Mouse (Mus musculus) kidney, postnatal 4 days (tissue): ENCODE measurements around the gene Zfyve27.

Experiments used
- DNase-seq, 2 experiments: peaks; one replicate each; pipeline ENCODE4 v3.0.0; 2021; ENCODE audit warnings: mixed read lengths in 2 of 2

Gene Zfyve27

GRCm38 (mm10) chr19:42144067-42144466 is 19.7 kb upstream of the Zfyve27 start:
- DNase-seq: no peak

- DNase-seq: peak; percentile 96
These were observed 19.1 kb upstream of the Zfyve27 start for GRCm38 (mm10) chr19:42144541-42145167.

- no peak for DNase-seq
These were observed 18.5 kb upstream of the Zfyve27 start for GRCm38 (mm10) chr19:42145210-42145609.

GRCm38 (mm10) chr19:42145731-42146130 is 18.0 kb upstream of the Zfyve27 start:
- DNase-seq: no peak

- no peak for DNase-seq
These were observed 17.3 kb upstream of the Zfyve27 start for GRCm38 (mm10) chr19:42146276-42147010.

GRCm38 (mm10) chr19:42147170-42147768 is 16.5 kb upstream of the Zfyve27 start, which contains the start of gene Marveld1:
TSS of gene Marveld1 (plus strand) at chr19:42147400.
- peak; percentile 85 to 91 for DNase-seq

GRCm38 (mm10) chr19:42147769-42148568 is 15.8 kb upstream of the Zfyve27 start:
- DNase-seq: peak; percentile 74 to 86

- DNase-seq: no peak
These were observed 15.2 kb upstream of the Zfyve27 start for GRCm38 (mm10) chr19:42148569-42148860.

- DNase-seq: peak; percentile 90 to 91
These were observed 11.8 kb upstream of the Zfyve27 start for GRCm38 (mm10) chr19:42151990-42152389.

GRCm38 (mm10) chr19:42157493-42158237 is 6.1 kb upstream of the Zfyve27 start:
- no peak for DNase-seq

- DNase-seq: no peak
These were observed 5.3 kb upstream of the Zfyve27 start for GRCm38 (mm10) chr19:42158246-42159017.

GRCm38 (mm10) chr19:42164188-42164587 is 437 bp downstream of the Zfyve27 start:
- no peak for DNase-seq

- peak; percentile 94 to 97 for DNase-seq
These were observed 2.4 kb downstream of the Zfyve27 start for GRCm38 (mm10) chr19:42166130-42166529.

- no peak for DNase-seq
These were observed 3.0 kb downstream of the Zfyve27 start for GRCm38 (mm10) chr19:42166766-42167165.

GRCm38 (mm10) chr19:42167489-42167888 is 3.7 kb downstream of the Zfyve27 start:
- no peak for DNase-seq

- peak; percentile 45 to 66 for DNase-seq
These were observed 5.7 kb downstream of the Zfyve27 start for GRCm38 (mm10) chr19:42169322-42169975.

- DNase-seq: peak; percentile 94 to 96
These were observed 6.5 kb downstream of the Zfyve27 start for GRCm38 (mm10) chr19:42170025-42170969.

- no peak for DNase-seq
These were observed 13.1 kb downstream of the Zfyve27 start for GRCm38 (mm10) chr19:42176841-42177240.

- DNase-seq: no peak
These were observed 13.7 kb downstream of the Zfyve27 start for GRCm38 (mm10) chr19:42177461-42177860.

GRCm38 (mm10) chr19:42179356-42179755 is 15.6 kb downstream of the Zfyve27 start:
- DNase-seq: no peak
